Mouse (Mus musculus) lung, adult 2 months (tissue): ENCODE measurements around the gene Lgals7.

Experiments used
- CTCF ChIP-seq: fragments of 200-500 bp; IDR thresholded peaks from 2 replicates; pipeline ENCODE4 v1.5.1; 2011; ENCODE audit warnings: mild to moderate bottlenecking, low read length, control low read depth; ENCODE audit not compliant: insufficient read depth
- POLR2A ChIP-seq: fragments of 200-500 bp; IDR thresholded peaks from 2 replicates; pipeline ENCODE4 v1.6.1; 2011; ENCODE audit warnings: low read depth, mild to moderate bottlenecking, control low read depth, low read length, borderline replicate concordance; ENCODE audit errors: extremely low read depth

GRCm38 (mm10) chr7:28849700-28850236 is 13.9 kb upstream of the Lgals7 start:
- TF ChIP-seq POLR2A: no peak
- no peak for TF ChIP-seq CTCF
